Mouse (Mus musculus) thymus, postnatal 0 days (tissue): ENCODE measurements around the gene Insc. TPM values are rescaled to one million over a fixed set of nuclear protein-coding genes. Genes with fewer than 3 reads are reported as not detected.

Source experiments
- DNase-seq: peaks from one replicate; pipeline ENCODE4 v3.0.0-alpha.2; 2015; ENCODE audit warnings: low spot score
- polyA plus RNA-seq: library from polyadenylated mRNA; unstranded; fragments of >200 nt; fragmentation: Nextera tagmentation; extraction: Ambion mirVana; gene quantifications from 2 replicates; pipeline ENCODE4 v1.2.1, GENCODE M21; 2015

Gene Insc
- polyA plus RNA-seq, result 0.22 and 0.28 TPM in 2 replicates

DNA sequence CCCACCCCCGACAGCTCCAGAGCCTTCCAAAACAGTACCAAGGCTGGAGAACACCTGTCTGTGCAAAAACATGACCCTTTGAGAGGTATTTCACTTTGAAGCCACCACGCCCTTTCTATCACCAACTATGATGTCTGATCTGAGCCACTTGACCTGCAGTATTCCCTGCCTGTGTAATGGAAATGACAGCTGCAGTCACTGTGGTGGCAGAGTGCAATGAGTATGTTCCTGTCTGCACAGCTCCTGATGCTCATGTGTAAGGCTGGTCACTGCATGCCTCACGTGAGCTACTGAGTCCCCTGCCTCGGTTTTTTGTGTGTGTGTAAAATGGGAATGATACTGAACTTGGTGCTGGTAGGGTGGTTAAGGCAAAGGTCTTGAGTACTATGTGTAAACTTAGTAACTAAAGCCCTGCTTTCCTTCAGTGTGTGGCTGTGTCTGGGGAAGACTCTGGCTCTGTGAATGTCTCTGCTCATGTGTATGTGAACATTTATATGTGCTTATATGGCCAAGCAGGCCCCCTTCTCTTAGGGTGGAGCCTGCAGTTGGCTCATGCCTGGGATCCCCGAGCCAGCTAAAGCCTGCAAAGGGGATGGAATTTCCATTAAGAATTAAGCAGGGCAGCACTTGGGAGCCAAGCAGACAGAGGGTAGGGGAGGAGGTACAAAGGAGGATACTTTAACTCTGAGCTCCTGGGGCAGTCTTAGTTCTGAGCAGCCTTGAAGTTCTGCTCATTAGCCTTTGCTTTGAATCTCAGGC lies at the start of gene Insc:
Insc (plus strand) TSS at position 673 of the 759 bp plus-strand sequence.
- no peak for DNase-seq

DNA sequence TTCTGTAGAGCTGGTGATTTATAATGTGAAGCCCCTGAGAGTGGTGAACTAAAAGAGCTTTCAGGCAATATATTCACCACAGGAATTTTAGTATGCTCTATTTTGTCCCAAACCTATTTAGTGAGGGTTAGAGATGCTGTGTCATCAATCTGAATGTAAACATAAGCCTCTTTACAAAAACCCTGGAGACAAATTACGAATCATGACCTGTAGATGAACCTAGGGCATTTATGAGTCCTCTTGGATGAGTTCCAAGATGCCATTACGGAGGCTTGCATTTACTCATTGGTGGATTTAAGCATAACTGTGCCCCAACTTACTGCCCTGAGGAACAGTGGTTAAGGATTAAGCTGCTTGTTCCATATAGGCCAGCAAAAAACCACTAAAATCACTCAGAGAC lies 42.6 kb upstream of the Insc start:
- no peak for DNase-seq

- no peak for DNase-seq
These were observed 36.8 kb upstream of the Insc start for GRCm38 (mm10) chr7:114706716-114707115.

- no peak for DNase-seq
These were observed 36.1 kb upstream of the Insc start for GRCm38 (mm10) chr7:114707398-114707797.

DNA sequence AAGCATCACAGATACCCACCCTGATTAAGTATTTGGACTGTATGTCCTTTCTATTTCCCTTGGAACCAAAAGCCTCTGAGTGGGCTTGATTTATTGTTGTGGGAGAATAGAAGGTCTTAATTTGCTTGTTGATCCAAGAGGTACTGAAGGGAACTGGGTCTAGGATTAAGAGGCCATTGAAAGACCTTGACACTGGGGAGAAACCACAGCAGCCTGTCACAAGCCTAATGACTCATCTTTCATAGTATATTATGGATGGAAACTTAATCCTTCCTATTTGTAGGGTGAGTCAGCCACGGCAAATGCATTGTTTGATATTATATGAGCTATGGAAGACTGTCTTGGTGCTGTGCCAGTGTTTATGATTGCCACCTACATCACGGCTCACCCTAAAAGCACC lies 33.1 kb upstream of the Insc start:
- no peak for DNase-seq

DNA sequence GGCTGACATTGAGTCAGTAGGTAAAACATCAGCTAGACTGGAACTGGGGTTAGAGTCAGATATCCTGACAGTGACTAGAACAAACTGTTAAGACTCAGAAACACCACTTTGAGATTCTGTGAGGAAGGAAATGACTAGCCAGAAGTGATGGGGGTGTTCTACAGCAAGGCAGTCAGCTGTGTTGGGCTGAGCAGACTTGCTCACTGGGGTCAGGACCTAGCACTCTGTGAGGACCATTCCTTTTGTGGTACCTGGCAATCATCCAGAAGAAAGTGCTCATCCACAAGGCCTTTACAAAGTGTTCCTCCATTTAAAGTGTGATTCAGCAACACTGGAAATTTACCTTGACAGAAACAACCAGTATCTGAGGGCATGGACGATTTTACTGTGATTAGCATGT lies 31.0 kb upstream of the Insc start:
- no peak for DNase-seq

GRCm38 (mm10) chr7:114718300-114718699 lies 25.2 kb upstream of the Insc start, which contains the start of gene Calcb:
Calcb (plus strand) TSS chr7:114718643.
- DNase-seq, result no peak

DNA sequence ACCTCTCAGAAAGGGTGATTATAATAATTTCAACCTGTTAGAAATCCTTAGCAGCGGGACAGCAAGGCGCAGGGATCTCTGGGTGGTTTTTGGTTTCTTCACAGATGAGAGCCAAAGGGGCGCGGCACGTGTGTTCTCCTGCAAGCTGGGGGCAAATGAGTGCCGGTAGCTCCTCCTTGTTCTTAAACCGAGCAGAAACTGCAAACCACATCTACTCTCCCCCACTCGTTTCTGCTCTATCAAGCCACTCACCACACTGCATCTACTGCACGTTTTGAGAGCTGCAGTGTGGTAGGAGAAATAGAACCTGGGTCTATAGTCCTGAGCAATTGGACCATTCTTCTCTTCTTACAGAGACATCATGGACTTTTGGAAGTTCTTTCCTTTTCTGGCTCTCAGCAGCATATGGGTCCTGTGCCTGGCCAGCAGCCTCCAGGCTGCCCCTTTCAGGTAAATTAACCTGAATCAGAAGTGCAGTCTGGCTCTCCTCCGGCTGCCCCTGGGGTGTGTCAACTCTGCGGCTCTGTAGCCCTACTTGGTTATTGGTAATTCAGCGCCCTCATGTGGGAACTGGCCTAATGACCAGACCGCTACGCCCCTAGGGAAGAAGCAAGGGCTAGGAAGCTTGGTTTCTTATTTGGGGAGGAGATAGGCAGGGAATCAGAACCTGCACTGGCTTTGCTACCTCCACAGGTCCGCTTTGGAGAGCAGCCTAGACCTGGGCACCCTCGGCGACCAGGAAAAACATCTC lies 23.9 kb upstream of the Insc start:
- peak; percentile 28 for DNase-seq

DNA sequence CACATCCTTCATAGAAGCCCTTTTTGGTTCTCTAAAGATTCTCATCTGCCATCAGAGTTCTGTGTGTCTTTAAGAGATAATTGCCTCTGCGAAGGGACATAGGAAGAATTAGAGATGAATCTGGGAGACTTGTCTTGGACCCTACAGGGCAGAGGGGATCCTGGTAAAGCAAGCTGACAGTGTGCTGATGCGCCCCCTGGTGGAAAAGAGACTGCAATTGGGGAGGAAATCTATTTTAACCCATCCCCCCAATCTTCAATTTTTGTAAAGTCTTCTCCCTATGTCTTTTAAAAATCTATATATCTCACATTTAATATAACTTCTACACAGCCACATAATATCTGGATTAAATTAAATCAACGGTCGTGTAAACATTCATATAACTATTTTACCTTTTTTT lies 13.8 kb upstream of the Insc start:
- peak; percentile 30 for DNase-seq

DNA sequence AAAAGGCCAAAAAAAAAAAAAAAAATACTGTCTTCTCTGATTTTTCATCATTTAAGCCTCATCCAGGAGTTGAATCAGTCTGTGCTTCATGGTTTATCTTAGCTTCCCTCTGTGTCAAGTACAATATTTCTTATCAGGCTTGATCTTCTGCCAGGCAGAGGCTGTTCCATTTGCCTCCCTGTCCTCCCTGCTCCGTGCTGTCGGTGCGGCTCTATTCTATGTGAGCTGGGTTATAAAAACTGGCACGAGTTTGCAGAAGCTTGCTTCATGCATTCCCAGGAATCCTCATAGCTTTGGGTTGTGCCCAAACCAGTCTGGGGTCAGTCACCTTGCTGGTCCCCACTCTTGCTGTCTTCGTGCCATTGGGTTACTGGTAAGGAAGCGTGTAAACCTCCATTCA lies 12.3 kb upstream of the Insc start:
- DNase-seq, result no peak

GRCm38 (mm10) chr7:114731700-114732099 lies 11.8 kb upstream of the Insc start:
- peak; percentile 25 for DNase-seq

DNA sequence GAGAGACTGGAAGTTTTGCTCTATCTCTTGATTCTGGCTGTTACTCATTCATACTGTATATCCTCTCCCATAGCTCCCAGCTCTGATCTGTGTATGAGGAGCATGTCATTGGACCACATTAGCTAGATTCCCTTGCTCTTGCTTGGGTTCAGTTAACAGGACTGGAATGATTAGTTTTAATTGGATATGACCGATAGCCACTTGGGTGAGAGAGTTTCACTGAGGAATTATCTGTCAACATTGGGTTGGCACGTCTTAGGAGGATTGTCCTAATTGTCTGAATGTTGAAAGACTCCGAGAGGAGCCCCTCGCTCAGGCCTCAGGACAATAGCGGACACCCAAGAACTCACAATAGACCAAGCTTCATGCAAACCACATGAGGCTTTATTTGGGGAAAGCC lies 7.2 kb upstream of the Insc start:
- DNase-seq, result no peak

DNA sequence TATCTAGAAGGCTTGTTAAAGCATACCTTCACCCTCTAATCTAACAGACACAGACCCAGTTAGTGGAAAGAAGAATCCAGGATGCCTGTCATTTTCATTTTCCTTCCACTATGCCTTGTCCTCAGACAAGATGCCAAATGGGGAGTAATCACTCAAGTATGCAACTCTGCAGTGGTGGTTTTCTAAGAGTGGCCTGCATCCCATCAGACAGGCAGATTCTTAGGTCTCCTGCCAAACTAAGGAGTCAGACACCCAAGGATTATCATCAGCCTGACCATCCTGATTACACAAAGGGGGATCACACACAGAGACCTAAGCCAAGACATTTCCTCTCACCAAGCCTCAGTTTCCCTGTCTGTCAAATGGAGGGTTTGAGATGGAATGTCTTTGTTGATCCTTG lies 5.3 kb upstream of the Insc start:
- DNase-seq, result no peak

DNA sequence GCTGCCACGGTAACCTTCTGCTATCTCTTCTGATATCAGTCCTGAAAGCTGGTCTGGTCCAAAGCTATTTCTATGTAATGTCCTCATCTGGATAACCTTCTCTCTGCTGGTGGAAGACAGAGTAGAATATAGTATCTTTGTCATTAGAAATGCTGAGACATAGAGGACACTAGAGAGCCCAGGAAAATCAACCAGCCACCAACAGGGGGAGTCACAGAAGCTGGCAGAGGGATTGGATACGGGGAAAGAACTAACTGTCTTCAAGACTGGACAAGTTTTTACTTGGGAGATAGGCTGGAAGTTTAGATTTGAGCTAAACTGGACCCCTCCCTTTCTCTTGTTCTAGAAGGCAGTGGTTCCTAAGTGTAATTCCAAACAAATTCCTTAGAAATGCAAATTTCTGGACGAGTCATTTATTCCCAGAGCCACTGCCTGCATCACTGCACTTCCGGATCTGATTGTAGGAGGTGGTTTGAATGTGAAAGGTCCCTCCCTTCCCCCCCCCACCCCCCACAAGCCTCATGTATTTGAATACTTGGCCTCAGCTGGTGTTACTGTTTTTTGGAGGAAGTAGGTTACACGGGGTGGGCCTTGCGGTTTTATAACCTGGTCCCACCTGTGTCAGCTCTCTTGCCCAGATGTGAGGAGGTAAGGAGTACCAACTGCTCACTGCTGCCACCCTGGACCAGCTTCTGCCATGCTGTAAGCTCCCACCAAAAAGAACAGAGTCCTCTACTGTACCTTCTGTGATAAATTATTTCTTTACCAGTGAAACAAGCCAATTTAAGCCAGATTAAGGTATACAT lies 2.9 kb upstream of the Insc start:
- DNase-seq, result peak; percentile 79

GRCm38 (mm10) chr7:114744639-114745245 lies 1.2 kb downstream of the Insc start:
- DNase-seq, result no peak

GRCm38 (mm10) chr7:114745481-114746271 lies 2.2 kb downstream of the Insc start:
- DNase-seq, result no peak

- no peak for DNase-seq
These were observed 4.1 kb downstream of the Insc start for GRCm38 (mm10) chr7:114747596-114747995.

GRCm38 (mm10) chr7:114748239-114748638 lies 4.7 kb downstream of the Insc start:
- DNase-seq, result no peak

DNA sequence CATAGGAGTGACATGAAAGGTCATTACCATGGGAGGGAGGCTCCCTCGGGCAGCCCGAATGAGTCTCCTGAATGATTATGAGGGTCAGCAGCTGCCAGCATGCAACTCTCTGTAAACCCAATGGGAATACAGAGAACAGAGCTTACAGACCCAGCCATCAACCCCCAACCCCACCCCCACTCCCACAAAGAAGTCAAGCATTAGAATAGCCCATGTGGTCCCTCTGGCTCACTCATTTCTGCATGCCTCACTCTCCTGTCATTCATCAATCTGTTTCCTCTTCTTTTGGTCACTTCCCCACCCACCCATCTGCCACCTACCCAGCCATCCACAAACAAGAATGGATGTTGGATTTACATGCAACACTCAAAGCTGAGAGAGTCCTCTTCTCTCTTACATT lies 10.0 kb downstream of the Insc start:
- DNase-seq, result no peak

DNA sequence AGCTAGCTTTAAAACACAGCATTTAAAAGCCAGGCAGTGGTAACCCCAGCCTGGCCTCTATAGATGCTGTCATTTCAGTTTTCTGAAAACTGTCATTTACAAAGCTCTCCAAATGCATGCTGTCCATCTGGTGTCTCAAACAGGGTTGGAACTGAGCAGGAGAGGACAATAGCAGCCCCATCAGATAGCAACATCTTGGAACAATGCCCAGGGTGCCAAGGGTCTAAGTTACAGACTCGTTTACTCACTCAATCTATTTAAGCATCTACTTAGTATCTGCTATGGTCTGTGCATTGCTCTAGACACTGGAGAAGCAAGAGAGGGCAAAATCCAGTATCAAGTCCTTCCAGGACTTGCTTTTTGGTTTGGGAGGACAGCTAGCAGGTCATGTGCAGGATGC lies 10.7 kb downstream of the Insc start:
- no peak for DNase-seq

DNA sequence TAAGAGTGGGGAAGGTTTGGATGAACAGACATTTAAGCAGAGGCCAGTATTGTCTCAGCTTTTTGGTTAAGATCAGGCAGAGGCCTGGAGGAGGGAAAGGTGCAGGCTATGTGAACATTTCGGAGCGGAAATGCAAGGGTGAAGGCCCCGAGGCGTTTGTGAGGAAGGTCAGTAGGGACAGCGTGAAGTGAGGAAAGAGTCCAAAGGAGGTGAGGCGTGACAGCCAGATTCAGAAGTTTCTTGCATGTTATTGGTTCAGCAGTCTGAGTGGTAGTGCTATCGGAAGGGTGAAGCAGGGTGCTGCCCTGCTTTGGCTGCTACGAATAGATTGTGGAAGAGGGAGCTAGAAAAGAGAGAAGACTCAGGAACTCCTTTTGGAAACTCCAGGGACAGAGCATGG lies 11.1 kb downstream of the Insc start:
- no peak for DNase-seq
